9 mouse cellular contexts compared by ENCODE assay signal in the genomic region with DNA sequence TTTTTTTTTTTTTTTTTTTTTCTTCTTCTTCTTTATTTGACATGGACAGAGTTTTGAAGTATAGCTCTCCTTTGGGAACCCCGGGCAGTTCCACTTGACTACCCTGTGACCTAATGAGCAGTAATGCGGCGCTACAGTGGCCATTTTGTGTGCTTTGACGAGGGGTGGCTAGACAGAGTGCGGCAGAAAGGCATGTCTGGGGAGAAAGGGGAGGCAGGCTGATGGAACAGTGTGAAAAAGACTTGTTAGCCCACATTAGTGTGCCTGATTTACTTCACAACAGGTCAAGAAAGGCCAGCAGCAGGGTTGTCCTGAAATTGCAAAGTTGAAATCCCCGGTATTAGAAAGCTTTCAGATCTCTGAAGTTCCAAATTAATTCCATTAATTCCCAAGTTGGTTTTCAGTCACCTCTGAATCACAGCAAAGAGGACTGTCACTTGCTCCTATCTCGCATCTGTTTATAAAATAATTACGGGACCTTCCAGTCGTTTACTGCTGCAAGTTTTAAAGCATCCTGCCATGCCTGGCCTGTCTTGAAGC.
A peak's percentile ranks its signal among the peaks of the same experiment; 100 is the strongest.
DNase-seq lines count a peak whose midpoint lies in the region; ATAC-seq lines count a peak whose summit lies in the region.
"Had no signal": no experiment of that assay in that cellular context is flagged by ENCODE, and none has a peak within 500 bp of the region (broad histone marks: within the 10 kb centered on the region; RNA-seq: fewer than 3 reads in every experiment).

No protein-coding gene starts in this region.

- H3K9me3 ChIP-seq in embryonic facial prominence, embryonic 14.5 days (ENCODE audit: control insufficient read depth, low read length) = no peaks in the 10 kb centered on the region
- H3K9me3 ChIP-seq in hindbrain, embryonic 16.5 days (ENCODE audit: control insufficient read depth, low read length) = no peaks in the 10 kb centered on the region
- no peaks in the 10 kb centered on the region for H3K9me3 ChIP-seq in neural tube, embryonic 11.5 days (ENCODE audit: control insufficient read depth, low read length)
- H3K9me3 ChIP-seq: stomach, embryonic 15.5 days had no signal

- intact Hi-C loops in gastrocnemius, postnatal 14 days (cut with DNase I; ENCODE audit: low total_unique reads) = no loop called here

- no peak overlapping the region; the same call in 1 of the 2 replicates for H3K4me2 ChIP-seq in embryonic facial prominence, embryonic 14.5 days (ENCODE audit: low read depth, low read length)
- no peak overlapping the region for H3K4me2 ChIP-seq in hindbrain, embryonic 16.5 days (ENCODE audit: low read length)
- peak overlapping the region; percentile 27 for H3K4me2 ChIP-seq in neural tube, embryonic 11.5 days (ENCODE audit: low read depth)
- H3K4me2 ChIP-seq: stomach, embryonic 15.5 days had no signal

- no peak overlapping the region for H3K27ac ChIP-seq in embryonic facial prominence, embryonic 14.5 days (replicated peaks; ENCODE audit: low read depth, low read length)
- H3K27ac ChIP-seq in hindbrain, embryonic 16.5 days (ENCODE audit: low read depth, low read length) = no peak overlapping the region
- H3K27ac ChIP-seq in neural tube, embryonic 11.5 days (ENCODE audit: low read depth, low read length) = no peak overlapping the region
- H3K27ac ChIP-seq: stomach, embryonic 15.5 days had no signal

- H3K27me3 ChIP-seq in embryonic facial prominence, embryonic 14.5 days (replicated peaks; ENCODE audit: control insufficient read depth, insufficient read depth, low read length) = no peaks in the 10 kb centered on the region
- H3K27me3 ChIP-seq in hindbrain, embryonic 16.5 days (replicated peaks; ENCODE audit: control insufficient read depth, insufficient read depth, low read length) = no peaks in the 10 kb centered on the region
- no peaks in the 10 kb centered on the region for H3K27me3 ChIP-seq in neural tube, embryonic 11.5 days (ENCODE audit: control insufficient read depth, insufficient read depth, low read length)
- H3K27me3 ChIP-seq: stomach, embryonic 15.5 days had no signal

- peak; percentile 63; the same call in 1 of the 2 replicates for ATAC-seq in embryonic facial prominence, embryonic 14.5 days (ENCODE audit: low read depth)
- 0 out of 2 replicates have a peak, but pooled peaks have one; percentile 58 for ATAC-seq in hindbrain, embryonic 16.5 days
- ATAC-seq in neural tube, embryonic 11.5 days (ENCODE audit: insufficient read depth, low FRiP score, low TSS enrichment) = peak; percentile 83

- H3K4me1 ChIP-seq in embryonic facial prominence, embryonic 14.5 days (ENCODE audit: control insufficient read depth, insufficient read depth, low read length) = peaks cover 11% of the 10 kb centered on the region; the same call in 1 of the 2 replicates
- H3K4me1 ChIP-seq in hindbrain, embryonic 16.5 days (ENCODE audit: control insufficient read depth, insufficient read depth, low read depth, low read length) = peaks cover 6% of the 10 kb centered on the region
- peaks cover 16% of the 10 kb centered on the region for H3K4me1 ChIP-seq in neural tube, embryonic 11.5 days (ENCODE audit: control insufficient read depth, insufficient read depth, low read length)
- H3K4me1 ChIP-seq: stomach, embryonic 15.5 days had no signal

- no peak overlapping the region for H3K9ac ChIP-seq in embryonic facial prominence, embryonic 14.5 days (ENCODE audit: low read depth, low read length)
- no peak overlapping the region for H3K9ac ChIP-seq in hindbrain, embryonic 16.5 days (ENCODE audit: low read depth, low read length)
- H3K9ac ChIP-seq in neural tube, embryonic 11.5 days (ENCODE audit: low read length) = no peak overlapping the region
- H3K9ac ChIP-seq: stomach, embryonic 15.5 days had no signal

- WGBS in embryonic facial prominence, embryonic 14.5 days = 45% methylated on average over 9 of the region's 9 CpGs
- WGBS in hindbrain, embryonic 16.5 days = 18% methylated on average over 9 of the region's 9 CpGs
- 11% methylated on average over 9 of the region's 9 CpGs for WGBS in neural tube, embryonic 11.5 days

- peak; percentile 32 for DNase-seq in adrenal gland, postnatal 14 days
- no peak for DNase-seq in adrenal gland, adult 18-20 months (ENCODE audit: low spot score in 2 of 2)
- peak; percentile 33 for DNase-seq in embryonic facial prominence, embryonic 14.5 days (ENCODE audit: low spot score)
- peak; percentile 46 for DNase-seq in neural tube, embryonic 11.5 days (ENCODE audit: low spot score)
- no peak for DNase-seq in gastrocnemius, postnatal 14 days
- DNase-seq in urinary bladder, adult 2 months (ENCODE audit: low spot score) = no peak
- no peak for DNase-seq in cerebellum, adult 8-10 months

- no peak overlapping the region for H3K4me3 ChIP-seq in embryonic facial prominence, embryonic 14.5 days (ENCODE audit: low read depth, low read length)
- no peak overlapping the region for H3K4me3 ChIP-seq in hindbrain, embryonic 16.5 days (ENCODE audit: low read length)
- H3K4me3 ChIP-seq in neural tube, embryonic 11.5 days (ENCODE audit: low read depth, low read length) = no peak overlapping the region
- H3K4me3 ChIP-seq: stomach, embryonic 15.5 days had no signal

- no peaks in the 10 kb centered on the region for H3K36me3 ChIP-seq in embryonic facial prominence, embryonic 14.5 days (ENCODE audit: control insufficient read depth, insufficient read depth, low read length)
- H3K36me3 ChIP-seq in hindbrain, embryonic 16.5 days (ENCODE audit: control insufficient read depth, insufficient read depth, low read length) = no peaks in the 10 kb centered on the region
- no peaks in the 10 kb centered on the region for H3K36me3 ChIP-seq in neural tube, embryonic 11.5 days (ENCODE audit: control insufficient read depth, insufficient read depth, low read length)
- H3K36me3 ChIP-seq: stomach, embryonic 15.5 days had no signal

Comparison
In these comparisons a context has a peak if more than half of its experiments do, and no peak if none do; other contexts are left out.
1. DNase-seq: peak in adrenal gland, postnatal 14 days (single experiment), embryonic facial prominence, embryonic 14.5 days (single experiment) and neural tube, embryonic 11.5 days (single experiment); none in adrenal gland, adult 18-20 months (0 of 2), gastrocnemius, postnatal 14 days (single experiment), urinary bladder, adult 2 months (single experiment) and cerebellum, adult 8-10 months (single experiment).
2. Peak in every context shown above with its lines, with median percentiles within 50 percentile points of each other: ATAC-seq.